Mouse (Mus musculus) granulocyte monocyte progenitor cell, adult 5-6 weeks (primary cell): ENCODE data around the gene Gper1. TPM values are rescaled to one million over a fixed set of nuclear protein-coding genes. Genes with fewer than 3 reads are reported as not detected.

Source experiments
- ATAC-seq: replicated peaks from 2 replicates; pipeline ENCODE4 v1.8.0; 2016; ENCODE audit warnings: mild to moderate bottlenecking, moderate TSS enrichment, inconsistent platforms; ENCODE audit not compliant: poor library complexity, severe bottlenecking
- total RNA-seq, 2 experiments: library from RNA; stranded (forward) in 1 of 2; stranded (reverse) in 1 of 2; fragments of 200-712, 200-1000 nt in 1 of 2; fragments of >200 nt in 1 of 2; fragmentation: Nextera tagmentation in 1 of 2; gene quantifications; 2 replicates each; pipeline ENCODE4 v1.2.3; 2014 to 2017

Gene Gper1
- total RNA-seq (2014; fragmentation: Nextera tagmentation) (not detected in 2 replicates), total RNA-seq (2017) (not detected in 2 replicates)

DNA sequence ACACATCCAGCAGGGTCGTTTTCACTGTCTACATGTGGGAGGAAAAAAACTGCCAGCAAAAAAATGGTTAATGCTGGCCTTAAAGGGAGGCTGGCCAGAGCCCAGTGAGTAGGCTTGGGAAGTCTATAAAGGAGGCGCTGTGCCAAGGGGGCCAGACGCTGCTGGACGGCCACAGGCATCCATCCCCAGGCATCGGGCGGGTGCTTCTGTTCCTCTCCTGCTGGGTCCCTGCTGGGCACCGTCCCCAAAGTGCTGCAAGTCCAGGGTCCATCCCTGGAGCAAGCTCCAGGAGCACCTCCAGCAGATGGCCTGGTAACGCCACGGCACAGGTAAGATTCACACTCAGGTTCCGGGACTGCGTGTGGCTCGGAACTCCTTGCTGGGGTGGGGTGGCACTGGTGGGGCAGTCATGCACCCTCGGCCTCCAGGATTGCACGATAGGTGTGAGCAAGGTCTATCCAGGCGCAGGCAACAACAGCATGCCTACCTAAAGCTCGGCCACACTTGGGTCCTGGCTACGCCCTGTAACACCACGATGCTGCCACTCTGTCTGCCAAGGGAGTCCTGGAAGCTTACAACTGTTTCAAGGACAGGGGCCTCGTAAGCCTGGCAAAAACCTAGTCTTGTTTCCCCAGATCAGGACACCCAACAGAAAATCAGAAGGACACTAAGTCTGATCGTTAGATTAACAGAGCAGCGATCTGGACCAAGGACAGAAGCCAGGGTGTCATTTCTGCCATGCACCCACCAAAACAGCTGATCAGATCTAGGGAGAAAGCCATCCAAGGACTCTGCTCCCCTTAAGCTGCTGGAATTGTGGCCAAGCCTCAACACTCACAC, at the start of gene Gper1:
Gene Gper1 (plus strand): TSS at position 126 of the 840 bp plus-strand sequence.
- ATAC-seq: no peak

DNA sequence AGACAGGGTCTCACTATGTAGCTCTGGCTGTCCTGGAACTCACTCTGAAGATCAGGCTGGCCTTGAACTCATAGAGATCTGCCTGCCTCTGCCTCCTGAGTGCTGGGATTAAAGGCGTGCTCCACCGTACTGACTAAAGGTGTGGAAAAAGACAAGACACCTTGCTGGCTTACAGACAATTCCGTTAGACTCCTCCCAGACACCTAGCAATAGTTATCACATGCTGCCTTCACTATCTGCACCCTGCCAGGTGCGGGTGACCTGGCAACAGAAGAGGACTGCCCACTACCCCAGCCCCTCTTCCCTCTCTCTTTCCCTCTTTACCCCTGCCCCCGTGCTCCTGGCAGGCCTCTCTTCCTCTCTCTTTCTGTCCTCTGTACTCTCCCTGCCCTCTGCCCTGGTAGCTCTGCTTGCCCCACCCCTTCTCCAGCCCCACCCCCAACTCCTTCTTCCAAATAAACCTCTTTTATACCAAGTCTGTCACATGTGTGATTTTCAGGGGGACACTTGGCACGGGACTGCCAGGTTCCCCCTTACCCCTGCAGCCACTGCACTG, 49.0 kb upstream of the Gper1 start:
- no peak for ATAC-seq

DNA sequence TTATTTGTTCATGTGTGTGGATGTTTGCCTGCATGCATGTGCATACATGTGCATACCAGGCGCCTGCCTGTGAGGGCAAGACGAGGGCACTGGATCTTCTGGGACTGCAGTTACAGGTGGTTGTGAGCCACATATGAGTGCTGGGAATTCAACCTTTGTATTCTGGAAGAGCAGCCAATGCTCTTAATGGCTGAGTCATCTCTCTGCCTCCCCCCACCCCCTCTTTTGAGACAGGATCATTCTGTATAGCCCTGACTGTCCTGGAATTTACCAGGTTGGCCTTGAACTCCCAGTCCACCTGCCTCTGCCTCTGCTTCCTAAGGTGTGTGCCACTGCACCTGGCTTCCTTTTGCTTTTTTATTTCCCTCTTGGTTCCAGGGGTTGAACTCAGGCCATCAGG, 48.1 kb upstream of the Gper1 start:
- ATAC-seq: no peak

DNA sequence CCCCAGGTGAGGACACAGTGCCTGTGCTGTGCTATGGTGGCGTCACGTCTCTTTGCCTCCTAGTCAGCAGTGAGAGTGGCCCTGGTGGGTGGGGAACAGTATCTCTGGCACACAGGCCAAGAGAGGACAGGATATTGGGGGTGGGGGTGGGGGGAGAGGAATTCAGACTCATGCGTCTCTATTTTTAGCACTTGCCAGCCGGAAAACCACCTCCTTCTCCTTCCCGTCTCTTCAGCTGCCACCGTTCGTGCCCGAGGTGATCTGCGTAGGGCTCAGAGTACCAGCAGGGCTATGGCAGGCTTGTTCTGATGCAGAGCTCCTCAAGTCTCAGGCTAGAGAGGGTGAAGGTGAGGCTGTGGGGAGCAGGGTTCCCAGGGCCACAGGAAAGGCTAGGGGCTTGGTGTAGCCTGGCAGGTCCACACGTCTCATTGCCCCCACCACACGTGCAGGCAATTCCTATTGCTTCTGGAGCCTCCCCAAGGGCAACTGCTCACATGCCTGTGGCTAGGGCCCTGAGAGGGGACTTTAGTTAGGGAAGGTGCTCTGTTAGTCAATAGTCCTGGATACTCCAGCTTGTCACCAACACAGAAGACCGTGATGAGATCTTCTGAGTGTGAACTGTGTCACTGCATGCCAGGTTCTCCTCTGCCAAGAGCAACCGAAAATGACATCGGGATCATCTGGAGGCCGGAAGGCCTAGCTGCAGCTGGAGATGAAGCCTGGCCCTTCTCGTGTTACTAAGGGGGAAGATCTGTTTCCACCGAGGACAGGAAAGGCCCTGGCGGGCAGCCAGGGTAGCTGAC, 45.3 kb upstream of the Gper1 start, which contains the start of gene Gpr146:
Gene Gpr146 (plus strand): TSS at position 230 of the 803 bp plus-strand sequence.
- peak; percentile 14 for ATAC-seq

DNA sequence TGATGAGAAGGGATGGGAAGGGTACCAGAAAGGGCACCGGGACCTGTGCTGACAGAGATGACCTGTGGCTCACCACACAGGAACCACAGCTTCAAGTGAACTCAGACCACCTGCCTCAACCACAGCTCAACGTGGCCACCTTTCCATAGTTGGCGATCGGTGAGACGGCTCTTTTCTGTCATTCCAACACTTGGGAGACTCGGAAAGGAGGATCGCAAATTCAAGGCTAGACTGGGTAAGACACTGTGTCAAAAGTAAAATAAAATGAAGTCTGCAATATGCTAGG, 44.7 kb upstream of the Gper1 start:
- ATAC-seq: no peak

DNA sequence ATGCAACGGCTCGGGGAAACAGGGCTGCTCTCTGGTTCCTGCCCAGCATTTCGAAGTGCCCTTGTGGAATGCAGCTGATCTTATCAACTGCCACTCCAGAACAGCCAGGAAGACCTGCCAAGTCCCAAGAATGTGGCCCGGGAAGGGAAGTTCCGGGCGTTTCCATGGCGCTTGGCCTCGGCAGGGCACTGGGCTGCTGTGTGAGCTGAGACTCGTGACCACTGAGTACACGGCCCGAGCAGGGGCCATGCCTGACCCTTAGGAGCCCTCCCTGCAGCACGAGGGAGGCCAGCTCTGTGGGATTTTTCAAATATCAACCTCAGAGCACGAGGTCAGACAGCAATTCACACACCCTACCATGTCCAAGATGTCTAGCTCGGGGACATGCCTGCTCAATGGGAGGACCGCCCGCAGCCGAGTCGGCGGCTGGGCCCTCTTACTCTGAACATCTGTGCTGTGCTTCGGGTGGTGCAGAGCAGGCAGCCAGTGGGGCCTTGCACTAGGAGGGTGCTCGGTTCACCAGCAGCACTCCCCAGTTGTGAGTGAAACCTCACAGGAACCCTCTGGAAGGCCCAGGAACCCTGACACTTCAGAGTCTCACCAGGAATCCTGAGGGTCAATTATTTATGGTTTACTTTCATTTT, 43.8 kb upstream of the Gper1 start:
- no peak for ATAC-seq

DNA sequence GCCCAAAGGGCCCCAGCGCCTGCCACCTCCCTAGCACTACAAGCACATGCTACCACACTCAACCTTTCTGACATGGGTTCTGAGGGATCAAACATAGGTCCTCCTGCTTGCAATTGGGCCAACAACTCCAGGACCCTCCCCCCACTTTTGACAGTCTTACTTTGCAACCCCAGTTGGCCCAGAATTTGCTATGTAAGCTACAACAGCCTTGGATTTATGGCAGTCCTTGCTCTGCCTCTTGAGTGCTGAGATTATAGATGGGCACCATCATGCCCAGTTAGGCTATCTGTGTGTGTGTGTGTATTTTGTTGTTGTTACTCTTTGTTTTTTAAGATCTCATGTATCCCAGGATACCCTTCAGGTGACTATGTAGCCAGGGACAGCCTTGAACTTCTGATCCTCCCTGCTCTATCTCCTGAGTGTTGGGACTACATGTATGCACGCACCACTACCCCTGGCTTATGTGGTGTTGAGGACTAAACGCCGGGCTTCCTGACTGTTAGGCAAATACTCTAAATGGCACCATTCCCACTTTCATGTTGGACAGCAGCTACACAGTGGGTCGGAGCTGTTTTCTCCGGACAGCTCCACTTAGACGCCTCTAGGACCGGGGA, 43.1 kb upstream of the Gper1 start:
- no peak; the same call in 1 of the 2 replicates for ATAC-seq

DNA sequence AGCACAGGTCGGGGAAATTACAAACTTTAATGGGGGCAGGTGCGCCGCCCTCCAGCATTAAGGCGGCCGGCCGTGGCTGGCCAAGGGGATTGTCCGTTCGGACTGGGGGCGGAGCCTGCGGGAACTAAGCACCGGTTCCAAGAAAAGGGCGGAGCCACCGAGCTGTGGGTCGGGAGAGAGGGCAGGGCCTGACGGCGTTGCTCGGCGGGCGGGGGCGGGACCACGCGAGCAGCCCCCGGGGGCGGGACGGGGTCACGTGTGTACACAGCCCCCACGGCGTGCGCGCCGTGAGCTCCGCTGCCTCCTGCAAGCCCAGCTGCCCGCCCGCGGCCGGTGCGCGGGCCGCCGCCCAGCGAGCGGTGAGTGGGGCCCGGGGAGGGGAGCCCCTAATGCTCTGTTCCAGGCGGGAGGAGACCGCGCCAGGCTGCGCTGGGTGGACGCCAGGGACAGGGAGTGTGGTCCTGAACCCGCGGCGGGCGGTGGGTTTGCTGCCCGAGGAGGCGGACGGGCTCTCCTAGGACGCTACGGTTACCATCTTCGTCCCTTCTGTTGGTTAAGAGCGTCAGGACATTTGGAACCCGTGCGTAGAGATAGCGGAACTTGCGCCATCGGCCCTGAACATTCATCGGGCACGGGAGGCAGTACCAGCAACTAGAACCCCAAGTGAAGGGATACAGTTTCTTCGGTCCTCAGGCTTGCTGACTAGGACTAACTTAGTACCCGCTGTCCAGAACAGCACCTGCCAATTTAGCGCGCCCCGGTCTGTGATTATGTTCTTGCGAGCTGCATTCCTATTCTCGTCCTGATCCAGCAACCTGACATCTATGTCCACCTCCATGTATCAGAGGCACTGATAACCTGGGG, 42.3 kb upstream of the Gper1 start:
- ATAC-seq: peak; percentile 71

DNA sequence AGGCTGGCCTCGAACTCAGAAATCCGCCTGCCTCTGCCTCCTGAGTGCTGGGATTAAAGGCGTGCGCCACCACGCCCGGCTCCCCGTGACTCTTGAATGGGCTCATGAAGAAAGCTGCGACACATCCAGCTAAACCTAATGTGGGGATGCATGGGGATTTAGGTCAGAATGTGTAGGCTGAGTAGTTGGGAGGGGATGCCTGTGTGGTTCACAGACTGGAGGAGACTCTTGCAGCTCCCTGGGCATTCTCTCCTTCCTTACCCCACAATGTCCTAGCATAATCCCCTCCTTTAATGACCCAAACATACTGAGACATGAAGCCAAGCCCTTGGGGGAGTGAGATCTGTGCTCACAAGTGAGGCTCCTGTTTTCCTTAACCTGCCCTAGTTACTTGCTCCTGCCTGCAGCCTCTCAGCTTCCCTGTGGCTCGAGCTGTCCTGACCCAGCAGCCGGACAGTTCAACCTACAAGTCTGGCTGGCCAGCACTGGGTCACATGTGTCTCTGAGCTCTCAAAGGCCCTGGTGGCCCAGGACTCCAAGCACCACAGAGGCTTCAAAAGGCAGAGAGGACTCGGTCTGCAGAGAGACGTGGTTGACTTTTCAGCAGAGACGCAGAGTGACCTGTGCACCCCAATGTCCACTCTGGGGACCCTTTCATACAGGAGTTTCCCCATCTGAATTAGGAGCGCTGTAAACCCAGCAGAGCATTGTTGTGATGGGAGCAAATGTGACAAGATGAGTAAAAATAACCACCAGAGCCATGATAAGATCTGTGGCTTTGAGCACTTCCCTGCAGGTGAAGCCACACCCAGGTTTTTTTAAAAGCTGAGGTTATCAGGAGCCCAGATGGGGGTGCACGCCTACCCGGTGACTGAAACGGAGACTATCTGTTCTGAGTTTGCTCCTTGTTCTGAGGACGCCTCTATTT, 41.1 kb upstream of the Gper1 start:
- ATAC-seq: no peak

DNA sequence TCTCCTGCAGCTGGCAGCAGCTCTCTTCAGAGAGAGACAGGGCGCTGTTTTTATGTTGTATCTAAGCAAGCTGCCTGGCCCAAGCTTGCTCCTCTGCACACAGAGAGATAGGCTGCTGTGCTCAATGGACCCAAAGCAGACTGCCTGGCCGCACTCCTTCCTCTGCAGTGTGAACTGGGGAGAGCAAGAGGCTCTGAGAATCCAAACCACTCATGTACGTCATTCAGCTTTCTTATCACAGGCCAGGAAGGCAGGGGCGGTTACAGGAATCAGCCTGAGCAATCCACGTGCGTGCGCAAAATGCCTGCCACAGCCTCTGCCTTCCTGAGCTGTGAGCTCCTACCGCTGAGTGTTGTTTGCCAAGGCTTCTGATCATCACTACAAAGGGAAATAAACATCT, 40.2 kb upstream of the Gper1 start:
- ATAC-seq: peak; percentile 14; the same call in 1 of the 2 replicates

DNA sequence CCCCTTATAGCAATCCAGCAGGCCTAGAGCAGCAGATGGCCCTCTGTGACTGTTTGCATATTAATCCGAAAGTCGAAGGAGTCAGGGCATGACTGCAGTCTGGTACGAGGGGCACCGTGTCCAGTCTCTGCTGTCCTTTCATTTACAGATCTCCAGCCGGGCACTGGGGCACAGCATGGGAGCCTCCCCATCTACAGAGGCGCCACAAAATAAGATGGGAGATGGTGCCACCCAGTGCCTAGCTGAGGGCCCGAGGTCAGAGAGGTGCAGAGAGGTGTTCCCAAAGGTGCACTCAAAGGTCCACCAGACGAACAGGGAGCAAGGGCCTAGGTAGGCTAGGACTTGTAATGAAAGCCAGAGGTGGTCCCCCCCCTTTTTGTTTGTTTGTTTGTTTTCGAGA, 39.7 kb upstream of the Gper1 start:
- no peak for ATAC-seq

DNA sequence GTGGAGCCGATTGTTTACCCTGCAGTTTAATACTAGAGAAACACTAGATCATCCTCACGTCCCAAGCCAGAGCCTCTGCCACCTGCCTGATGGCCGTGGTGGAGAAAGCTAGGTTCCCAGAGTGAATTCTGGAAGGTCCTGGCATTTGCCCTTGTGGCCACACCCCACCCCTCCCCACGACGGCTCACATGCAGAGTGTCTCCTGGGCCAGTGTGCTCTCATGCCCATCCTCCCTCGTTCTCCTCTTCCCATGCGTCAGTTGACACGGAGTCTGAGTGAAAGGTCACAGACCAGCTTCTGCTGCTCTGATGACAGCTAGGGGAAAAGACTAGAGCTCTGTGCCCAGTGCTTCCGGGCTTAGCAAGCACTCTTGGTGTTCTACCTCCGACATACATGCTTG, 38.4 kb upstream of the Gper1 start:
- ATAC-seq: no peak

DNA sequence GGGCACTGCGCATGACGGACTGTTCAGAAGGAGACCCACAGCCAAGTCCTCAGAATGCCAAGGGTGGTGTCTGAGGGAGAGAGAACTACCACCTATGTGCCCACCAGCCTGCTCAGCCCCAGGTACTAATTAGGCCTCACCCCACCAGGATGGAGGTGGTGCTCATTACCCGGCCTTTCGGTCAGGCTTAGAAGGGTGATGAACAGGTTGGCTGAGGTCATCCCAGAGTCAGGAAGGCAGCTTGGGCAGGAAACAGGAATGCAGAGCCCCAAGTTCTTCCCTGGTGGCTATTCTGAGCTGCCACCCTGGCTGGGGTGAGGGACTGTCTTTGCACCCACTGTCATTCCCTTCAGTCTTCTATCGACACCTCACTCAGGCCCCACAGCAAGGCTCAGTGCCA, 36.9 kb upstream of the Gper1 start:
- ATAC-seq: no peak

DNA sequence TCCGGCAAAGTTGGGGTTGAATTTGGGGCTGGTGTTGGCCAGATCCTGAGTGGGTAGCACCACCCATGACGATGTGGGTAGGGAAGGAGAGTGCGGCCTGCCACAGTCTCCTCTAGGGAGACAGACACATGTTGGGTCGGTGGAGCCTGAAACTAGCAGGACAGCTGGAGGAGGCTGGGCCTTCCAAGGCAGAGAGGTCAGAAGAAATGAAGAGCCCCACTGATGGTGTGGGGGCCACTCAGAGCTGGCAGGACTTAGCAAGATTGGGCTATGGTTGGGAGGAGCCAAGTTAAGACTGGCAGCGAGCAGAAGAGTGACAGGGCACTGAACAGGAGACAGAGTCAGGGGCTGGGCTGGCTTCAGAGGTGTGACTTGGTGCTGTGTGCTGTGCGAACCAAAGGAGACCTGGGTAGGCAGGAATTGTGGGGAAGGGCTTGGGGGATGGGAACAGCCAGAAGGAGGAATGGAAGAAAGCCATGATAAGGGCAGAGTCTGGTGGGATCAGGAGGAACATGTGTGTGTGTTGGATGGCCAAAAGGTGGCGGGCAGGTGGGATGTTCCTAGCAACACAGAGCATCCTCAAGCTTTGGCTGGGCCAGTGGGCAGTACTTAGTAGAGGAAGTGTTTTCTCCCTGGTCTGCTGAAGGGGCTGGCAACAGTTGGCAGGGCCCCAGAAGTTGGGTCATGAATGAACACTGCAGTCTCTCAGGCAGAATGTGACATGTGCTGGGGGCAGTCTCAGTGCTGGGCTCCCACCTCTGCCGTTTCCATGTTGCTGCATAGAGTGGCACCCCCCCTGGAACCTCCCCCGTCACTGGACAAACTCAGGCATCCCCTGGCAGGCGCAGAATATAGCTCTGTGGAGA, 35.4 kb upstream of the Gper1 start:
- peak; percentile 38 for ATAC-seq

DNA sequence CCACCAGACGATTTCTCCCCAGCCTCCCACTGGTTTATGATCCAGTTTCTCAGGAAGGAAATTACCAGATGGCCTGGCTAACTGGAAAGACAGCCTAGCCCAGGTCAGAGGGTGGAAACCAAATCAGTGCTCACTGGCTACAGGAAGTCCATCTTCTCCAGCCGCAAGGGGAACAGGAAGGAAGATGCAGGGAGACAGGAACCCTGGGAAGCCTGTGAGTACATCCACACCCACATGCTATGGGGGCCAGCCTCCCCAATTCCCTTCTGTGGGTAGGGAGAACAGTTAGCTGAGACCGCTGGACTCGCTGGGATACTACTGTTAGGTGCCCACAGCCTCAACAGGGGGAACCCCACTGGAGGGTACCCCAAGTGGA, 34.8 kb upstream of the Gper1 start:
- peak; percentile 13 for ATAC-seq

DNA sequence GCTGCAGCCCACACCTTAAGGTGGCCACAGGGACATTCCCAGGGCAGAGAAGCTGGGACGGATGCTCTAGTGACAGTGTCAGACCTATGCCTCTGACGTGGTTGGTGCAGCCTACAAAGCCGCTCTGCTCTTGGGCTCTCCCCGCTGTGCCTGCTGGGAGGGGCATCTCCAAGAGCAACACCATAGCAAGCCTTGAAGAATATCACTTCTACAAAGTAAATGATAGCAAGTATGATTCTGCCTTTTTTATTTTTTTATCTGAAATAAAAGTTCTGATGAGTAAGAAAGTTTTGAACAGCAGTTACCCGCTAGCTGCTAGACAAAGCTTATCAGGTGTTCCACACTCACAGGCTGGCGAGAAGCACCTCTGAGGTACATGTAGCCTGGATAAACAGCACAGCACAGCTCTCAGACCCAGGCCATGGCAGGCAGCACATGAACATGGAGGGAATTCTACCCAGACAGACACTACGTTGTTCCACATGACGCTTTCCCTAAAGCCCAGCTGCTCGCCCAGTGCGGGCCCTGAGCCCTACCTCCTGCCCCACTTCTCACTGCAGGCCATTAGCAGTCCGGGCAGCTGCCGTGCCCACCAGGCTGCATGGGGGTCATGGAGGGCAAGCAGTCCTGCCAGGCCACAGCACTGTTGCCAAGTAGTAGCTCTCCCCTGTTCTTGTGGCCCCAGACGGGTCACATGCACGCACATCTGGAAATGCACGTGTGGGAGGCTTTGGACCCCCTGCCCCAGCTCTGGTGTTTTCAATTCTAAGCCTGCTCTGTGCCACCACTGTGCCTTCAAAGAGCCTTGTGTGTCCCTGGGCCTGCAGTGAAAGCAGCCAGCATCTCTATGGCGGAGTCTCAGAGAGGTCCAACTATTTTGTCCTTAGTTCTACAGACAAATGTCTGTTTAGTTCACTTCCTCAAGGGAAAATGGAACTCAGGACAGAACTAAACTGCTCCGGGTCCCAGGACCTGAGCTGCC, 34.0 kb upstream of the Gper1 start:
- no peak for ATAC-seq
